Mouse (Mus musculus) forebrain, postnatal 0 days (tissue): ENCODE measurements around the gene Tmem135. TPM values are rescaled to one million over a fixed set of nuclear protein-coding genes. Genes with fewer than 3 reads are reported as not detected.

Source experiments
- ATAC-seq: fragments of 200-750 bp; cut with Nextera tagmentation; 2 replicates; pipeline ENCODE4 v1.8.0; 2017; ENCODE audit warnings: mild to moderate bottlenecking, moderate library complexity
- DNase-seq: peaks from one replicate; pipeline ENCODE4 v3.0.0-alpha.2; 2015
- H3K27ac ChIP-seq: fragments of 300-500 bp; sonication (generic); 2 replicates; pipeline ENCODE4 v1.5.1; 2014; ENCODE audit warnings: low read depth, mild to moderate bottlenecking, antibody characterized with exemption, low read length, moderate library complexity, mixed read lengths
- H3K27me3 ChIP-seq: fragments of 300-500 bp; sonication (generic); 2 replicates; pipeline ENCODE4 v1.6.1; 2014; ENCODE audit warnings: mild to moderate bottlenecking, low read length, mixed read lengths; ENCODE audit not compliant: insufficient read depth
- H3K36me3 ChIP-seq: fragments of 300-500 bp; sonication (generic); 2 replicates; pipeline ENCODE4 v1.6.1; 2014; ENCODE audit warnings: mild to moderate bottlenecking, moderate library complexity; ENCODE audit not compliant: insufficient read depth
- H3K4me1 ChIP-seq: fragments of 300-500 bp; sonication (generic); 2 replicates; pipeline ENCODE4 v1.6.1; 2014; ENCODE audit warnings: antibody characterized with exemption; ENCODE audit not compliant: insufficient read depth
- H3K4me2 ChIP-seq: fragments of 300-500 bp; sonication (generic); 2 replicates; pipeline ENCODE4 v1.6.1; 2014; ENCODE audit warnings: low read depth, mild to moderate bottlenecking, moderate library complexity
- H3K4me3 ChIP-seq: fragments of 300-500 bp; sonication (generic); 2 replicates; pipeline ENCODE4 v1.5.1; 2014; ENCODE audit warnings: low read depth, low read length, mixed read lengths
- H3K9ac ChIP-seq: fragments of 300-500 bp; sonication (generic); 2 replicates; pipeline ENCODE4 v1.6.1; 2014; ENCODE audit warnings: mild to moderate bottlenecking
- H3K9me3 ChIP-seq: fragments of 300-500 bp; sonication (generic); 2 replicates; pipeline ENCODE4 v1.6.1; 2016; ENCODE audit warnings: low read length
- CTCF ChIP-seq: sonication (generic); IDR thresholded peaks from 2 replicates; pipeline ENCODE4 v1.5.1; 2016; ENCODE audit warnings: antibody characterized with exemption, control low read depth, low read depth
- WGBS: fragments of 180-500 bp; shearing (Covaris S2); extraction: QIAGEN DNeasy Blood & Tissue Kit; methylation state at CpG from one replicate; pipeline ENCODE4 v1.1.7; 2014; 5-methylcytosine and 5-hydroxymethylcytosine counted together
- polyA plus RNA-seq: library from polyadenylated mRNA; unstranded; fragments of >200 nt; fragmentation: Nextera tagmentation; extraction: Ambion mirVana; gene quantifications from 2 replicates; pipeline ENCODE4 v1.2.1, GENCODE M21; 2015
- total RNA-seq: library from RNA; depleted of rRNA; stranded (reverse); fragments of >200 nt; gene quantifications from 2 replicates; pipeline ENCODE4 v1.2.3, GENCODE M21; 2014

Tmem135 gene
- total and polyA plus RNA-seq, 2 experiments from 2014 or later: 23.2 to 27.9 TPM

DNA sequence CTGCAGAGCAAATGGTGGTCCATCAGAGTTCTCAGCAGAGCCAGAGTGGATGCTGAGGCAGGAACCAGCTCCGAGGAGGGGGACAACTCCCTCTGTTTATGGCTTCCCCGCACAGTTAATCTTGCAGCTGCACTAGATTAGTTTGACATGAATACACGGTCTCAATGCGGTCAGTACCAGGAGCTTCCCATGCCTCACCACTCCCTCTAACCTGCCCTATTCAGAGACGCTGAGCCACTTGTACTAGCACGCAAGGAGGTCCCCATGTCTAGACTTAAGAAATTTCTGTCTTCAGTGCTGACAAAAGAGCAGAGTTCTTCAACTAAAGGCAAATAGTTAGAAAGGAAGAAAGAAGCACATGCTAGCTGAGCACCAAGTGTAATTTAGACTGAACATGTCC lies 193.5 kb downstream of the Tmem135 start:
- DNase-seq (no peak), ATAC-seq (no peak)
- Histone ChIP-seq H3K36me3 (no peaks in the 10 kb centered on the region), H3K27ac (no peak overlapping the region), H3K4me1 (no peaks in the 10 kb centered on the region), H3K9me3 (no peaks in the 10 kb centered on the region), H3K4me3 (no peak overlapping the region), H3K4me2 (no peak overlapping the region), H3K9ac (no peak overlapping the region), H3K27me3 (no peaks in the 10 kb centered on the region)
- WGBS: 15% methylated on average over 6 of the region's 6 CpGs
- no peak for TF ChIP-seq CTCF

DNA sequence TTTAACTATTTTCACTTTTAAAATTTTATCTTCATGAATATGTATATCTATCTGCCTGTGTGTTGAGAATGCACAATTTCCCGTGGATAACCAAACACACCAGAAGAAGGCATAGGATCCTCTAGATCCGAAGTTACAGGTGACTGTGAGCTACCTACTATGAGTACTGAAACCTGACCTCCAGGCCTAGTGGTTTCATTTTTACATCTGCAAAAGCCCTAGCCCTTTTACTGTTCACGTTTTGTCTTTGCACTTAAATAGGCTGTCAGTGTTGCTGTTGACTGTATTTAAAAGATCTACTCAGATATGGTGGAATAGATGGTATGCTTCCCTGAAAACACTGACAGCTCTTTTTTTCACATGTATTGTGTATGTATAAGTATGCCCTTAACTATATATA lies 197.9 kb downstream of the Tmem135 start:
- no peak for DNase-seq
- no peaks in the 10 kb centered on the region for H3K27me3 ChIP-seq
- H3K4me3 ChIP-seq: no peak overlapping the region
- 79% methylated on average over 3 of the region's 3 CpGs for WGBS
- H3K9me3 ChIP-seq: no peaks in the 10 kb centered on the region
- H3K4me1 ChIP-seq: no peaks in the 10 kb centered on the region
- no peak for ATAC-seq
- no peak overlapping the region for H3K27ac ChIP-seq
- no peak overlapping the region for H3K4me2 ChIP-seq
- TF ChIP-seq CTCF: no peak
- no peak overlapping the region for H3K9ac ChIP-seq
- no peaks in the 10 kb centered on the region for H3K36me3 ChIP-seq

DNA sequence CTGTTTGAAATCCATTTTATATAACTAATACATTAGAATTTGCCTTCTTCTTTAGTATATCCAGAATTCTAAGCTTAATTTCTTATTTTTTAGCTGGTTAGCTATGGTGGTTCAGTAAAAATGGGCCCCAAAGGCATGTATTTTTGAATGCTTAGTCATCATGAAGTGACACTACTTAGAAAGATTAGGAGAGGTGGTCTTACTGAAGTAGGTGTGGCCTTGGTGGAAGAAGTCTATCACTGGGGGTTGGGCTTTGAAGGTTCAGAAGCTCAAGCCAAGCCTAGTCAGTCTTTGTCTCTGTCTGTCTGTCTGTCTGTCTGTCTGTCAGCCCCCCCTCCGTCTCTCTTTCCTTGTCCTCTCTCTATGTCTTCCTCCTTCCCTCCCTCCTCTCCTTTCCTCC lies 198.6 kb downstream of the Tmem135 start:
- DNase-seq (no peak), ATAC-seq (no peak)
- H3K4me1 ChIP-seq: no peaks in the 10 kb centered on the region
- H3K27ac ChIP-seq: no peak overlapping the region
- 91% methylated on average over 1 of the region's 1 CpGs for WGBS
- H3K9me3 ChIP-seq: no peaks in the 10 kb centered on the region
- TF ChIP-seq CTCF: no peak
- no peak overlapping the region for H3K4me2 ChIP-seq
- no peak overlapping the region for H3K4me3 ChIP-seq
- H3K9ac ChIP-seq: no peak overlapping the region
- no peaks in the 10 kb centered on the region for H3K27me3 ChIP-seq
- H3K36me3 ChIP-seq: no peaks in the 10 kb centered on the region

DNA sequence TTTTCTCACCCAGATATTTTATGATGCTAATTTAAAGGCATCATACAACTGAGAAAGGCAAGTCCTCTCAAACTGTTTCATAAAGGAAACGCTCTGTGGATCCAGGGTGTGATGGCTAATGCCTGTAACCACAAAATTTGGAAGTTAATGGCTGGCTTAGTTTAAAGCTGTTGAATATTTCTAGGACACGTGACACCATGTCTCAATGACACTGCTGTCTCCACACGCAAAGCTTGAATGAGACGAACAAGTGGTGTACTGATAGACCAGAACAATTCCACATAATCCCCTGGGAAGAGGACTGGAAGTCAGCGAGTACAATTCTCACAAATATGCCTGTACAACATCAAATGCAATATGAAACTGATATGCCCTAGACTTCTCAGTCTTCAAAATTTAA lies 200.9 kb downstream of the Tmem135 start:
- Histone ChIP-seq H3K36me3 (no peaks in the 10 kb centered on the region), H3K27ac (no peak overlapping the region), H3K27me3 (no peaks in the 10 kb centered on the region), H3K4me2 (no peak overlapping the region), H3K9me3 (no peaks in the 10 kb centered on the region), H3K9ac (no peak overlapping the region), H3K4me3 (no peak overlapping the region), H3K4me1 (no peaks in the 10 kb centered on the region)
- DNase-seq (no peak), ATAC-seq (no peak)
- WGBS: 76% methylated on average over 5 of the region's 5 CpGs
- TF ChIP-seq CTCF: no peak

DNA sequence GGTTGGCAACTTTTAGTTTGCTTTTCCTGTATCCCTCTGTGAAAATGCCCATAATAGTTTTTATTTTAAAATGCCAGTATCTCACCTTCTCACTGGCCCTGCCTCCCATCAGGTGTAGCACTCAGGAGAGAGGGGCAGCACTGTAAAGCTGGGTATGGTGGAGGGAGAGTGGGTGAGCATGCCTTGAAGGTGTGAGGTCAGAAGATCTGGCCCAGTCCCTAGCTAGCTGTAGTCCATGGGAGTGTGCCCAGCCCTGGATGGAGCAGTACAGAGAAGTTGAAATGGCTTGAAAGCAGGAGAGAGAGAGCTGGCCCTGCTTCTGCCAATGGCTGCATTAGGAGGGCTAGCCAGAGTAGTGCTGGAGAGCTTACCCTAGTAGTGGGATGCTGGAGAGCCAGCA lies 202.1 kb downstream of the Tmem135 start:
- no peak overlapping the region for H3K27ac ChIP-seq
- no peak for TF ChIP-seq CTCF
- H3K4me3 ChIP-seq: no peak overlapping the region
- DNase-seq (no peak), ATAC-seq (no peak)
- no peaks in the 10 kb centered on the region for H3K27me3 ChIP-seq
- H3K9me3 ChIP-seq: no peaks in the 10 kb centered on the region
- no peaks in the 10 kb centered on the region for H3K4me1 ChIP-seq
- H3K4me2 ChIP-seq: no peak overlapping the region
- H3K36me3 ChIP-seq: no peaks in the 10 kb centered on the region
- no peak overlapping the region for H3K9ac ChIP-seq

DNA sequence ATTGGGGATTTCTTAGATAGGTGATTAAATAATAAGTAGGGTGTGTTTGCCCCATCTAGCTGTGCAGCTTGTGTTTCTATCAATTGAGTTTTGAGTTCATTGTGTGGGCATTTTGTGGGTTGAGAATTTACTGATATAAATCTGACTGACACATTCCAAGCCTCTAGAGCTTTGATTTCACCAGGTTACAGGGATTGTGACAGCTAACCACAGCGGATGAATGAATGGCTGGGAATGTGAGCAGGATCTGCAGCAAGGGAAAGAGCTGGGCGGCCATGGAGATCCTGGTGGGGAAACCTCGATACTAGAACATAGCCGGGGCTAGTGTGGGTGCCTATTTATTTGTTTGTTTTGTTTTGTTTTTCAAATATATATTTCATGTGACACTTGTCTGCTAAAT lies 205.5 kb downstream of the Tmem135 start:
- no peak for DNase-seq
- WGBS: 87% methylated on average over 4 of the region's 4 CpGs
- Histone ChIP-seq H3K4me3 (no peak overlapping the region), H3K9ac (no peak overlapping the region), H3K4me2 (no peak overlapping the region), H3K4me1 (no peaks in the 10 kb centered on the region), H3K27ac (no peak overlapping the region), H3K27me3 (no peaks in the 10 kb centered on the region), H3K36me3 (no peaks in the 10 kb centered on the region), H3K9me3 (no peaks in the 10 kb centered on the region)
- no peak for TF ChIP-seq CTCF
- ATAC-seq: no peak

DNA sequence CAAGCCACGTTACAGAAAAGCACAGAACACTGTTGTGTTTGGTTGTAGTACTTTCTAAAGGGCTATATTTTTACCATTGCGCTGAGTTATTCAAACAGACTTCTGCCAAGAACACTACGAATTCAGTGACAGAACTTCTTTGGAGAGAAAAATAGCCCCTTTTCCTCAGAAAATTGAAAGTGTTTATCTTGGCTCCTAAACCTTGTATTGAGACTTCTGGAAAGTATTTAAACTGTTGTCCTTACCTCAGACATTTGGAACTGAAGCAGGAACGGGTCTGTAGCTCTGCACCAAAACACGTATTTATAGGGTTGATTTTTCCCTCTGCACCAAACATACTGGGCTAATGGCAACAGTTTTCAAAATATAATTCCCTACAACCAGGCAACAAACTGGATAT lies 210.6 kb downstream of the Tmem135 start:
- no peak overlapping the region for H3K4me2 ChIP-seq
- no peaks in the 10 kb centered on the region for H3K36me3 ChIP-seq
- no peaks in the 10 kb centered on the region for H3K27me3 ChIP-seq
- TF ChIP-seq CTCF: no peak
- WGBS: 43% methylated on average over 5 of the region's 5 CpGs
- ATAC-seq (no peak), DNase-seq (no peak)
- no peaks in the 10 kb centered on the region for H3K9me3 ChIP-seq
- no peak overlapping the region for H3K9ac ChIP-seq
- no peak overlapping the region for H3K27ac ChIP-seq
- H3K4me3 ChIP-seq: no peak overlapping the region
- H3K4me1 ChIP-seq: no peaks in the 10 kb centered on the region

DNA sequence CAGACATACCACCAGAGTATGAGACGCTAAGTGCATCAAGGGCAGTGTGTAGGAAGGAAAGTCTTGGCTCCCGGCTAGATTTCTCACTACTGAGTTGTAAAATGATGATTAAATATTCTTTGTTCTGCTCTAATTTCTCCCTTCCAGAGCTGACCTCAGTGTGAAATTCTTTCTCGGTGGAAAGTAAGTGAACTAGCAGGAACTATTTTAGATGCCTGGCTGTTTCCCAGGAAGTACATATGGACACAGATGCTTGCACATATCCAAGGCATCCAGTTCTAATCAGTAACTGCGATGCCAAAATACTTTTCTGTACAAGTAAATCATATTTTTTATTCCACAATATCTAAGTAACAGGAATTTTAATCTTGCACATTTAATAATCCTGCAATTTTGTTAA lies 220.1 kb downstream of the Tmem135 start:
- Histone ChIP-seq H3K36me3 (no peaks in the 10 kb centered on the region), H3K27ac (no peak overlapping the region), H3K9ac (no peak overlapping the region), H3K4me1 (no peaks in the 10 kb centered on the region), H3K9me3 (no peaks in the 10 kb centered on the region), H3K4me3 (no peak overlapping the region), H3K4me2 (no peak overlapping the region), H3K27me3 (no peaks in the 10 kb centered on the region)
- ATAC-seq (no peak), DNase-seq (no peak)
- WGBS: 63% methylated on average over 4 of the region's 4 CpGs
- TF ChIP-seq CTCF: no peak
